Mouse (Mus musculus) midbrain, embryonic 13.5 days (tissue): ENCODE measurements at regions not wholly inside any gene's neighbourhood (a gene's known extent, or its start where the extent isn't known, plus 50 kb on each side); places are given as distances from the start of the nearest gene placed in this dataset.

Source experiments
- ATAC-seq: fragments of 200-750 bp; cut with Nextera tagmentation; 2 replicates; pipeline ENCODE4 v1.8.0; 2017; ENCODE audit warnings: mild to moderate bottlenecking, moderate TSS enrichment, moderate library complexity
- H3K27ac ChIP-seq: fragments of 300-500 bp; sonication (generic); 2 replicates; pipeline ENCODE4 v1.5.1; 2015; ENCODE audit warnings: inconsistent platforms, mild to moderate bottlenecking, moderate library complexity
- H3K27me3 ChIP-seq: fragments of 300-500 bp; sonication (generic); 2 replicates; pipeline ENCODE4 v1.6.1; 2015; ENCODE audit warnings: mild to moderate bottlenecking, inconsistent platforms
- H3K36me3 ChIP-seq: fragments of 300-500 bp; sonication (generic); 2 replicates; pipeline ENCODE4 v1.6.1; 2015; ENCODE audit warnings: mild to moderate bottlenecking, inconsistent platforms
- H3K4me1 ChIP-seq: fragments of 300-500 bp; sonication (generic); replicated peaks from 2 replicates; pipeline ENCODE4 v1.6.1; 2015; ENCODE audit warnings: inconsistent platforms
- H3K4me2 ChIP-seq: fragments of 300-500 bp; sonication (generic); replicated peaks from 2 replicates; pipeline ENCODE4 v1.6.1; 2015; ENCODE audit warnings: moderate library complexity, mild to moderate bottlenecking, inconsistent platforms
- H3K4me3 ChIP-seq: fragments of 300-500 bp; sonication (generic); replicated peaks from 2 replicates; pipeline ENCODE4 v1.5.1; 2015; ENCODE audit warnings: mild to moderate bottlenecking, inconsistent platforms
- H3K9ac ChIP-seq: fragments of 300-500 bp; sonication (generic); replicated peaks from 2 replicates; pipeline ENCODE4 v1.6.1; 2015; ENCODE audit warnings: mild to moderate bottlenecking, inconsistent platforms
- H3K9me3 ChIP-seq: fragments of 300-500 bp; sonication (generic); 2 replicates; pipeline ENCODE4 v1.6.1; 2016; ENCODE audit warnings: mild to moderate bottlenecking, inconsistent platforms
- WGBS: fragments of 180-500 bp; shearing (Covaris S2); methylation state at CpG from one replicate; pipeline ENCODE4 v1.1.7; 2015; 5-methylcytosine and 5-hydroxymethylcytosine counted together

DNA sequence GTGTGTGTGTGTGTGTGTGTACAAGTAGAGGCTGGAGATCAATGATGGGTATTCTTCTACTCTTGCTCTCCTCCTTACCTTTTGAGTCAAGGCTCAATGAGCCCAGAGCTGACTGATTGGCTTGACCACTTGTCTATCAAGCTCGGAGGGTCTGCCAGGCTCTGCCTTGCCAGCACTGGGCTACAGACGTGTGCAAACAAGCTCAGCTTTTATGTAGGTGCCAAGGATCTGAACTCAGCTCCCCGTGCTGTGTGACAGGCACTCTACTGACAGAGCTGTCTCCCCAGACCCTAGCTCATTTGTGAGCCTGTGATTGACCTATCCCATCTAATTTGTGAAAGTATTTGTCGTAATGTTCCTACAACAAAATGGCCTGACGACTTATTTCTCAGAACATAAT, 54.2 kb upstream of the Cdc42bpa start:
- Histone ChIP-seq H3K36me3 (no peaks in the 10 kb centered on the region), H3K4me2 (no peak overlapping the region), H3K9me3 (no peaks in the 10 kb centered on the region), H3K27me3 (no peaks in the 10 kb centered on the region), H3K4me3 (no peak overlapping the region), H3K9ac (no peak overlapping the region), H3K27ac (no peak overlapping the region), H3K4me1 (no peaks in the 10 kb centered on the region)
- ATAC-seq, result no peak
- WGBS, result 91% methylated on average over 5 of the region's 5 CpGs

GRCm38 (mm10) chr1:179892711-179893110, 67.6 kb upstream of the Cdc42bpa start:
- WGBS, result 90% methylated on average over 6 of the region's 6 CpGs
- H3K9ac ChIP-seq, result no peak overlapping the region
- no peak overlapping the region for H3K27ac ChIP-seq
- H3K4me1 ChIP-seq, result no peaks in the 10 kb centered on the region
- no peaks in the 10 kb centered on the region for H3K27me3 ChIP-seq
- H3K4me3 ChIP-seq, result no peak overlapping the region
- ATAC-seq, result no peak
- no peaks in the 10 kb centered on the region for H3K36me3 ChIP-seq
- H3K4me2 ChIP-seq, result no peak overlapping the region
- H3K9me3 ChIP-seq, result no peaks in the 10 kb centered on the region

DNA sequence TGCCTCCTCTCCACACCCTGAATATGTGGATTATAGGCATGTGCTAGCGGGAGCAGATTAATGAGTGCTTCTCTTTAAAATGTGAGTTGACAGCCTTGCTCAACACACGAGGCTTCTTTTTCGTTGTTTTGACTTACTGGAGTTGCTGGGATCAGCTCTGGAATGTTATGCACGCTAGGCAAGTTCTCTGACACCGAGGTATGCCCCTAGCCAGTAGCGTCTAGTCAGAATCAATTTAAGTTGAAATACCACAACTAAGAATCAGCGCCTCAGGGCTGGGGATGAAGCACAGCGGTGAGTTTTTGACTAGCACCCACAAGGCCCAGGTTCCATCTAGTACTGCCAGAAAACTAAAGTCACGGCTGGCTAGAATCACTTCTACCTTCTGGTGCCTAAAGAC, 72.4 kb upstream of the Cdc42bpa start:
- no peak for ATAC-seq
- Histone ChIP-seq H3K9me3 (no peaks in the 10 kb centered on the region), H3K9ac (no peak overlapping the region), H3K4me2 (no peak overlapping the region), H3K4me3 (no peak overlapping the region), H3K4me1 (no peaks in the 10 kb centered on the region), H3K36me3 (no peaks in the 10 kb centered on the region), H3K27ac (no peak overlapping the region), H3K27me3 (no peaks in the 10 kb centered on the region)
- 74% methylated on average over 9 of the region's 9 CpGs for WGBS

DNA sequence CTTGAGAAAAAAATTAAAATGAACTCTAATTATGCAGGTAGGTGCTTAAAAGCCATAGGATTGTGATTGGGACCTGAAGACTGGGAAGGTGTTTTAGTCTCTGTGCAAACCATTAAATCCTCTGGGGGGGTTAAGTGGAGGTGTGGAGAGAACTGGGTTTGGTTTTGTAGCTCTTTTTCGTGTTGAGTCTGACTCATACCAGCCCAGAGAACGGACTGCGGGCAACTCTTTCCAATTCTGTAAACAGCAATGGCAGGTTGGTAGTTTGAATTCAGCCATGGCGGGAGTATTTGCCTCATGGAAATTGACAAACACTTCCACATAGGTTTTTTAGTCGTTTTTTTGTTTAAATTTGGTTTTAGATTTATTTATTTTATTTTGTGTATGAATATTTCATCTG, 77.7 kb upstream of the Ahctf1 start:
- no peak overlapping the region for H3K27ac ChIP-seq
- 85% methylated on average over 5 of the region's 5 CpGs for WGBS
- H3K4me1 ChIP-seq, result no peaks in the 10 kb centered on the region
- H3K9ac ChIP-seq, result no peak overlapping the region
- no peaks in the 10 kb centered on the region for H3K27me3 ChIP-seq
- no peak overlapping the region for H3K4me2 ChIP-seq
- no peaks in the 10 kb centered on the region for H3K36me3 ChIP-seq
- no peak overlapping the region for H3K4me3 ChIP-seq
- no peaks in the 10 kb centered on the region for H3K9me3 ChIP-seq
- ATAC-seq, result no peak

DNA sequence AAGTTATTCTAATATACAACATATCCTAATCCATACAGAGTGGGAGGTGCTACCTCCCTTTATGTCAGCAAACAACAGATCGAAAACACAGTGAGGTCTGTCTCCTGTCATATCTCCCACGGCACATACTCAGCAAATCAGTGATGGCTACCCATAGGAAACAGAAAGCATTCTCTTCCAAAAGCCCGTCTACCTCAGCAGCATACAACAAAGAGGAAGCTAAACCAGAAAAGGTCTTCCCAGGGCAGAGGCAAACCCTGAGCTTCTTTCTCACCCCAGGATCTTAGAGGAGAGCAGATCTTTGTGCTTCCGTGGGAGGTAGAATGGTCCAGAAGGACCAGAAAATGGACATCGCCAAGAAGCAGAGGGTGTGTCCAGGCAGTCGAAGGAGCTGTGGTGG, 74.4 kb upstream of the Ahctf1 start:
- no peaks in the 10 kb centered on the region for H3K27me3 ChIP-seq
- H3K4me3 ChIP-seq, result no peak overlapping the region
- 81% methylated on average over 6 of the region's 6 CpGs for WGBS
- H3K4me1 ChIP-seq, result no peaks in the 10 kb centered on the region
- H3K9me3 ChIP-seq, result no peaks in the 10 kb centered on the region
- no peaks in the 10 kb centered on the region for H3K36me3 ChIP-seq
- no peak overlapping the region for H3K9ac ChIP-seq
- H3K4me2 ChIP-seq, result no peak overlapping the region
- ATAC-seq, result no peak
- no peak overlapping the region for H3K27ac ChIP-seq

- no peak for ATAC-seq
- WGBS, result 88% methylated on average over 12 of the region's 12 CpGs
- Histone ChIP-seq H3K9me3 (no peaks in the 10 kb centered on the region), H3K4me3 (no peak overlapping the region), H3K27me3 (no peaks in the 10 kb centered on the region), H3K27ac (no peak overlapping the region), H3K4me1 (no peaks in the 10 kb centered on the region), H3K4me2 (no peak overlapping the region), H3K9ac (no peak overlapping the region), H3K36me3 (no peaks in the 10 kb centered on the region)
Observed at GRCm38 (mm10) chr1:179873772-179874555, 70.5 kb upstream of the Ahctf1 start.

GRCm38 (mm10) chr1:179871961-179872360, 68.5 kb upstream of the Ahctf1 start:
- 88% methylated on average over 3 of the region's 3 CpGs for WGBS
- H3K9me3 ChIP-seq, result no peaks in the 10 kb centered on the region
- H3K4me2 ChIP-seq, result no peak overlapping the region

GRCm38 (mm10) chr1:179868656-179869055, 65.2 kb upstream of the Ahctf1 start:
- H3K4me3 ChIP-seq, result no peak overlapping the region
- no peak overlapping the region for H3K9ac ChIP-seq
- ATAC-seq, result no peak
- H3K4me2 ChIP-seq, result no peak overlapping the region
- WGBS, result 90% methylated on average over 9 of the region's 9 CpGs
- no peaks in the 10 kb centered on the region for H3K36me3 ChIP-seq
- H3K4me1 ChIP-seq, result no peaks in the 10 kb centered on the region
- no peaks in the 10 kb centered on the region for H3K9me3 ChIP-seq
- no peak overlapping the region for H3K27ac ChIP-seq
- no peaks in the 10 kb centered on the region for H3K27me3 ChIP-seq

More at GRCm38 (mm10) chr1:179871961-179872360, 68.5 kb upstream of the Ahctf1 start:
- no peaks in the 10 kb centered on the region for H3K27me3 ChIP-seq
- ATAC-seq, result no peak
- no peak overlapping the region for H3K27ac ChIP-seq
- H3K4me1 ChIP-seq, result no peaks in the 10 kb centered on the region
- no peak overlapping the region for H3K9ac ChIP-seq
- H3K36me3 ChIP-seq, result no peaks in the 10 kb centered on the region
- H3K4me3 ChIP-seq, result no peak overlapping the region

DNA sequence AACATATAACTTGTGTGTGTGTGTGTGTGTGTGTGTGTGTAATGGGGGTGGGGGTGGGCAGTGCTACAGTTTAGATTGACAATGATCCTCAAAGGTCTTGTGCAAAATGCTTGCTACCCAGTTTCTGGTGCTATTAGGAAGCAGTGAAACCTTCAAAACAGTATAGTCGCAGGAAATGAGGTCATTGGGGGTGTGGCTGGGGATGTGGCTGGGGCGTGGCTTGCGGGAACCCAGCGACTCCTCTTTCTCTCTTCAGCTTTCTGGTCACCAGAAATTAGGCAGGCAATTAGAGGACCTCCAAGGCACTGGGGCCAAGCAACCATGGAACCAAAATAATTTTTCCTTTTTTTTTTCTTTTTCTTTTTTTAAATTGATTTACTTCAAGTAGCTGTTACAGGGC, 64.0 kb upstream of the Ahctf1 start:
- WGBS, result 92% methylated on average over 4 of the region's 4 CpGs
- no peaks in the 10 kb centered on the region for H3K4me1 ChIP-seq
- ATAC-seq, result no peak
- H3K36me3 ChIP-seq, result no peaks in the 10 kb centered on the region
- H3K27me3 ChIP-seq, result no peaks in the 10 kb centered on the region
- no peak overlapping the region for H3K27ac ChIP-seq
- no peak overlapping the region for H3K4me2 ChIP-seq
- H3K9ac ChIP-seq, result no peak overlapping the region
- H3K9me3 ChIP-seq, result no peaks in the 10 kb centered on the region
- H3K4me3 ChIP-seq, result no peak overlapping the region

DNA sequence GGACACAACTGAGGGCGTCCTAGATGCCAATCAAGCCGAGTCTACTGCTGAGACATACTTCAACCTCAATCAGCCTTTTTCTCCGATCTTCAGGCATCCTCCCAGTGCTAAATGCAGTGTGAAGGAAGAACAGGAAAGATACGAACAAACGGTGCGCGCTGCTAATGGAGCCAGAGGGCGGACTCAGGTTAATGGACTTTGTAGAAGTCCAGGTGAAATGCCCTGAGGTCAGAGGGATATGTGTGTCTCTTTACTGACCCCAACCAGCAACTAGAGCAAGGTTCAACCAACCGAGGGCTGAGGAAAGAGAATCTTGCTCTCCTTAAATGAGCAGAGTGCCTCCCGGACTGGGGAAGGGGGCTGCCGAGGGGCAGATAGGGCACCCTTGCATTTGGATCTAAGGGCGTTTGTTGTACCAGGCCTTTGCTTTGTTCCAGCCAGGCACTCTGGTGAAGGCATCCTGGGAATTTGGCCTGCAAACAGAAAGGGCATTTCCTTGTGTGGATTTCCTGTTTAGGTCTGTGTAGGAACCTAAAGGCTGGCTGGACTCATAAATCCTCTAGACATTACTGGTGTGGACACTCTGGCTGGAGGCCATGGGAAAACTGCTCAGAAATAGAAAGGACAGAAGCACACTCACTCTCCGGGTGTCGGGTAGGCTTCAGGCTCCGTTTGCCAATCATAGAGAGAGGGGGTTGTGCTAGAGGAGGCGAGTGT, 62.7 kb upstream of the Ahctf1 start:
- H3K4me3 ChIP-seq, result no peak overlapping the region
- H3K27me3 ChIP-seq, result no peaks in the 10 kb centered on the region
- H3K36me3 ChIP-seq, result no peaks in the 10 kb centered on the region
- no peak overlapping the region for H3K9ac ChIP-seq
- H3K27ac ChIP-seq, result no peak overlapping the region
- no peak for ATAC-seq
- 84% methylated on average over 16 of the region's 16 CpGs for WGBS
- no peaks in the 10 kb centered on the region for H3K9me3 ChIP-seq
- H3K4me1 ChIP-seq, result no peaks in the 10 kb centered on the region
- H3K4me2 ChIP-seq, result no peak overlapping the region

GRCm38 (mm10) chr1:179865561-179865960, 62.1 kb upstream of the Ahctf1 start:
- no peak overlapping the region for H3K4me2 ChIP-seq
- H3K9ac ChIP-seq, result no peak overlapping the region
- ATAC-seq, result no peak
- H3K27me3 ChIP-seq, result no peaks in the 10 kb centered on the region
- no peaks in the 10 kb centered on the region for H3K9me3 ChIP-seq
- no peaks in the 10 kb centered on the region for H3K4me1 ChIP-seq
- 77% methylated on average over 11 of the region's 11 CpGs for WGBS
- no peak overlapping the region for H3K4me3 ChIP-seq
- no peaks in the 10 kb centered on the region for H3K36me3 ChIP-seq
- H3K27ac ChIP-seq, result no peak overlapping the region

DNA sequence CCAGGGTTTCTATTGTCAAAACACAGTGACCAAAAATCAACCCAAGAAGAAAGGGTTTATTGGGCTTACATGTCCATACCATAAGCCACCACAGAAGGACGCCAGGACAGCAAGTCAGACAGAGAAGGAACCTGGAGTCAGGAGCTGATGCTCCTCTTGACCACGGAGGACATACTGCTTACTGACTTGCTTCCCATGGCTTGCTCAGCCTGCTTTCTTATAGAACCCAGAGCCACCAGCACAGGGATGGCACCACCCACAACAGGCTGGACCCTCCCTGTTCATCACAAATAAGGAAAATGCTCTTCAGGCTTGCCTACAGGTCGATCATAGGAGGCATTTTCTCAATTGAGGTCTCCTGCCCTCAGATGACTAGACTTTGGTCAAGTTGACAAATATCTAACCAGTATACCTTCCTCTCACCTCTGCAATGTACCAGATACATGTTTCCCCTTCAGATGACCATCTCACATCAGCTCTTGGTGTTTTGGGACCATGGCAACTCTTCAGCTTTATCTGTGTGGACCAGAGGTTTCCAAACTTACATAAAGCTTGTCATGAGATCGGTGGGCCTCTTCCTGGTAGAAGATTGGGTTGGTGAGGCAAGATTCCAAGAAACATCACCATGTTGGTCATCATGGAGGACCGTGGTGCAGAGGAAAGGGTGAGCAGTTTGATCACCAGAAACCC, 61.2 kb upstream of the Ahctf1 start:
- H3K4me2 ChIP-seq, result no peak overlapping the region
- H3K27me3 ChIP-seq, result no peaks in the 10 kb centered on the region
- 91% methylated on average over 5 of the region's 5 CpGs for WGBS
- H3K4me1 ChIP-seq, result no peaks in the 10 kb centered on the region
- no peak overlapping the region for H3K9ac ChIP-seq
- ATAC-seq, result no peak
- H3K27ac ChIP-seq, result no peak overlapping the region
- no peaks in the 10 kb centered on the region for H3K9me3 ChIP-seq
- no peak overlapping the region for H3K4me3 ChIP-seq
- no peaks in the 10 kb centered on the region for H3K36me3 ChIP-seq
